ENCODE assay signal across 9 mouse cellular contexts in genomic region chr15:78772856-78773255, GRCm38 (mm10). TPM values are rescaled to one million over a fixed set of nuclear protein-coding genes. Genes with fewer than 3 reads are reported as not detected.
DNase-seq lines count a peak whose midpoint lies in the region; ATAC-seq and TF ChIP-seq lines count a peak whose summit lies in the region.
"Had no signal": no experiment of that assay in that cellular context is flagged by ENCODE, and none has a peak within 500 bp of the region (broad histone marks: within the 10 kb centered on the region; RNA-seq: fewer than 3 reads in every experiment).

No protein-coding gene starts in this region.

- TF ChIP-seq POLR2A in cortical plate, adult 2 months (IDR thresholded peaks at IDR 0.05; ENCODE audit: extremely low read depth, insufficient read depth, low read length), result no peak

- H3K9ac ChIP-seq in kidney, embryonic 15.5 days, result peak overlapping the region; percentile 39; the same call in 1 of the 2 replicates
- H3K9ac ChIP-seq in hindbrain, embryonic 15.5 days, result peak overlapping the region; percentile 31
- peak overlapping the region; percentile 64 for H3K9ac ChIP-seq in midbrain, embryonic 13.5 days (replicated peaks)

- H3K27ac ChIP-seq in kidney, embryonic 15.5 days, result peak overlapping the region; percentile 78
- no peak overlapping the region for H3K27ac ChIP-seq in cortical plate, adult 2 months (ENCODE audit: insufficient read depth, low read length)
- H3K27ac ChIP-seq in hindbrain, embryonic 15.5 days (replicated peaks), result peak overlapping the region; percentile 52
- H3K27ac ChIP-seq in midbrain, embryonic 13.5 days, result peak overlapping the region; percentile 97

- peak overlapping the region; percentile 49 for H3K4me2 ChIP-seq in kidney, embryonic 15.5 days
- H3K4me2 ChIP-seq in hindbrain, embryonic 15.5 days, result peak overlapping the region; percentile 43
- peak overlapping the region; percentile 60 for H3K4me2 ChIP-seq in midbrain, embryonic 13.5 days (replicated peaks)

- no peaks in the 10 kb centered on the region; the same call in 1 of the 2 replicates for H3K9me3 ChIP-seq in kidney, embryonic 15.5 days (replicated peaks)
- H3K9me3 ChIP-seq in hindbrain, embryonic 15.5 days, result no peaks in the 10 kb centered on the region
- no peaks in the 10 kb centered on the region for H3K9me3 ChIP-seq in midbrain, embryonic 13.5 days

- DNase-seq in kidney, postnatal 36 days, result no peak
- no peak for DNase-seq in gastrocnemius, postnatal 4 days (ENCODE audit: low spot score in 2 of 2)

- no peak for ATAC-seq in kidney, embryonic 15.5 days (replicated peaks; ENCODE audit: low FRiP score)
- no peak; the same call in 1 of the 2 replicates for ATAC-seq in hindbrain, embryonic 15.5 days (ENCODE audit: low FRiP score, low read depth)
- no peak for ATAC-seq in midbrain, embryonic 13.5 days
- no peak for ATAC-seq in CD4-positive, CD25-positive, alpha-beta regulatory T cell, adult 4 months
- no peak for ATAC-seq in granulocyte monocyte progenitor cell, adult 5-6 weeks (replicated peaks; ENCODE audit: poor library complexity, severe bottlenecking)
- ATAC-seq: Patski had no signal

- H3K27me3 ChIP-seq in kidney, embryonic 15.5 days, result peaks cover 9% of the 10 kb centered on the region
- no peaks in the 10 kb centered on the region for H3K27me3 ChIP-seq in hindbrain, embryonic 15.5 days
- no peaks in the 10 kb centered on the region for H3K27me3 ChIP-seq in midbrain, embryonic 13.5 days
- H3K27me3 ChIP-seq: Patski had no signal

- no peak for TF ChIP-seq CTCF in cortical plate, adult 2 months (IDR thresholded peaks at IDR 0.05; ENCODE audit: extremely low read depth, insufficient read depth, low read length)

- peaks cover 28% of the 10 kb centered on the region for H3K36me3 ChIP-seq in kidney, embryonic 15.5 days
- no peaks in the 10 kb centered on the region for H3K36me3 ChIP-seq in hindbrain, embryonic 15.5 days
- peaks cover 5% of the 10 kb centered on the region; the same call in 1 of the 2 replicates for H3K36me3 ChIP-seq in midbrain, embryonic 13.5 days

- H3K4me3 ChIP-seq in kidney, embryonic 15.5 days (replicated peaks), result peak overlapping the region; percentile 37
- H3K4me3 ChIP-seq in cortical plate, adult 2 months (ENCODE audit: insufficient read depth, low read length), result peak overlapping the region; percentile 17; the same call in 1 of the 2 replicates
- H3K4me3 ChIP-seq in hindbrain, embryonic 15.5 days, result peak overlapping the region; percentile 24
- peak overlapping the region; percentile 43 for H3K4me3 ChIP-seq in midbrain, embryonic 13.5 days (replicated peaks)

- 43% methylated on average over 14 of the region's 14 CpGs for WGBS in kidney, embryonic 15.5 days
- 28% methylated on average over 14 of the region's 14 CpGs for WGBS in hindbrain, embryonic 15.5 days
- WGBS in midbrain, embryonic 13.5 days, result 29% methylated on average over 14 of the region's 14 CpGs

- H3K4me1 ChIP-seq in kidney, embryonic 15.5 days, result peaks cover 37% of the 10 kb centered on the region
- H3K4me1 ChIP-seq in cortical plate, adult 2 months (ENCODE audit: control insufficient read depth, insufficient read depth, low read length), result 0 out of 2 replicates have a peak, but pooled peaks cover 1% of the 10 kb centered on the region
- peaks cover 36% of the 10 kb centered on the region for H3K4me1 ChIP-seq in hindbrain, embryonic 15.5 days (replicated peaks)
- H3K4me1 ChIP-seq in midbrain, embryonic 13.5 days (replicated peaks), result peaks cover 58% of the 10 kb centered on the region

RNA-seq across cellular contexts. Expression of gene Mfng, which starts 0.4 kb away (rescaled TPM):
- polyA plus RNA-seq in kidney, embryonic 15.5 days (2015; fragmentation: Nextera tagmentation; extraction: Ambion mirVana), result 25.4 and 25.6 TPM in 2 replicates
- polyA plus RNA-seq in cortical plate, adult 2 months (2012; rRNA removed), result 5.8 and 6.3 TPM in 2 replicates
- 21.5 and 42.1 TPM in 2 replicates for polyA plus RNA-seq in hindbrain, embryonic 15.5 days (2015; fragmentation: Nextera tagmentation; extraction: Ambion mirVana)
- 83.0 and 93.7 TPM in 2 replicates for polyA plus RNA-seq in midbrain, embryonic 13.5 days (2015; fragmentation: Nextera tagmentation; extraction: Ambion mirVana)
- 100 to 1,000 TPM in 1 of 2 experiments, 10 to 100 TPM in 1; 61.3 to 136 TPM for polyA plus RNA-seq in CD4-positive, CD25-positive, alpha-beta regulatory T cell, adult 4 months (2017; shearing (Covaris generic))
- 31.2 and 34.9 TPM in 2 replicates for total RNA-seq in granulocyte monocyte progenitor cell, adult 5-6 weeks (2014; fragmentation: Nextera tagmentation)
- total RNA-seq in granulocyte monocyte progenitor cell, adult 5-6 weeks (2017), result 4.5 and 8.2 TPM in 2 replicates
- 10 to 100 TPM in 1 of 2 experiments, 1 to 10 TPM in 1; 9.5 to 11.6 TPM for total RNA-seq in gastrocnemius, postnatal 4 days (2021)
- polyA plus RNA-seq: Patski had no signal

RNA-seq across cellular contexts. Expression of gene Card10, which starts 30.0 kb away (rescaled TPM):
- polyA plus RNA-seq in kidney, embryonic 15.5 days (2015; fragmentation: Nextera tagmentation; extraction: Ambion mirVana), result 9.1 and 9.5 TPM in 2 replicates
- 4.7 and 5.2 TPM in 2 replicates for polyA plus RNA-seq in cortical plate, adult 2 months (2012; rRNA removed)
- 2.4 and 2.6 TPM in 2 replicates for polyA plus RNA-seq in hindbrain, embryonic 15.5 days (2015; fragmentation: Nextera tagmentation; extraction: Ambion mirVana)
- 1.0 and 1.2 TPM in 2 replicates for polyA plus RNA-seq in midbrain, embryonic 13.5 days (2015; fragmentation: Nextera tagmentation; extraction: Ambion mirVana)
- not detected for polyA plus RNA-seq in CD4-positive, CD25-positive, alpha-beta regulatory T cell, adult 4 months (2017; shearing (Covaris generic))
- not detected in 2 replicates for total RNA-seq in granulocyte monocyte progenitor cell, adult 5-6 weeks (2014; fragmentation: Nextera tagmentation)
- total RNA-seq in granulocyte monocyte progenitor cell, adult 5-6 weeks (2017), result 0.22 TPM in 1 of 2 replicates, not detected in the other
- total RNA-seq in gastrocnemius, postnatal 4 days (2021), result 10 to 100 TPM; 12.6 to 13.3 TPM

RNA-seq across cellular contexts. Expression of gene Elfn2, which starts 54.3 kb away (rescaled TPM):
- 0.04 TPM in 1 of 2 replicates, not detected in the other for polyA plus RNA-seq in kidney, embryonic 15.5 days (2015; fragmentation: Nextera tagmentation; extraction: Ambion mirVana)
- polyA plus RNA-seq in cortical plate, adult 2 months (2012; rRNA removed), result 59.2 and 65.2 TPM in 2 replicates
- polyA plus RNA-seq in hindbrain, embryonic 15.5 days (2015; fragmentation: Nextera tagmentation; extraction: Ambion mirVana), result 10.6 and 11.7 TPM in 2 replicates
- polyA plus RNA-seq in midbrain, embryonic 13.5 days (2015; fragmentation: Nextera tagmentation; extraction: Ambion mirVana), result 3.0 and 3.3 TPM in 2 replicates
- under 1 TPM in 1 of 2 experiments, not detected in 1; 0.10 TPM for polyA plus RNA-seq in CD4-positive, CD25-positive, alpha-beta regulatory T cell, adult 4 months (2017; shearing (Covaris generic))
- not detected in 2 replicates for total RNA-seq in granulocyte monocyte progenitor cell, adult 5-6 weeks (2014; fragmentation: Nextera tagmentation)
- not detected in 2 replicates for total RNA-seq in granulocyte monocyte progenitor cell, adult 5-6 weeks (2017)
- under 1 TPM; 0.27 to 0.70 TPM for total RNA-seq in gastrocnemius, postnatal 4 days (2021)
